Mouse (Mus musculus): ENCODE measurements at regions not wholly inside any gene's neighbourhood (a gene's known extent, or its start where the extent isn't known, plus 50 kb on each side); places are given as distances from the start of the nearest gene placed in this dataset.

DNA sequence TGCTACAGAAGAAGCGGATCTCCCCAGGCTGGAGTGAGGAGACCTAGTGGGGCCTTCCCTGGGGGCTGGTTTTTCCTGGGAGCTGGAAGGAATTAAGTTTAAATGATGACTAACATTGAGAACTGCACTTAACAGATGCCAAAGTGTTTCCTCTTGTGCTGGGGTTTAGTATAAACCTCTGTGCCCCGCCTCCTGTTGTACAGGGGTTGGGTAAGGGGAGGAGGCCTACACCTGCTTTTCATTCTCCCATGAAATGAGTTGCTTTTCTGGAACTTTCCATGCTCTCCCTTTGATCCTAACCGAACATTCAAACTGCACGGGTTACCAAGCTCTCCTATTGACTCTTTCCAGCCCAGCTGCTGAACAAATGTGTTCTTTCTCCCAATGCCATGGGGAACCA is 167.7 kb downstream of the Uaca start:
- Histone ChIP-seq H3K4me3 (ENCODE audit: low read depth, low read length) (no peak overlapping the region), H3K9me3 (replicated peaks; ENCODE audit: control insufficient read depth, low read length) (no peaks in the 10 kb centered on the region), H3K36me3 (ENCODE audit: control insufficient read depth, insufficient read depth, low read length) (no peaks in the 10 kb centered on the region), H3K4me2 (ENCODE audit: low read length) (no peak overlapping the region), H3K27me3 (replicated peaks; ENCODE audit: control insufficient read depth, insufficient read depth, low read length) (no peaks in the 10 kb centered on the region), H3K4me1 (ENCODE audit: control insufficient read depth, insufficient read depth, low read length) (no peaks in the 10 kb centered on the region), H3K27ac (ENCODE audit: low read depth, low read length) (no peak overlapping the region), H3K9ac (ENCODE audit: low read length) (no peak overlapping the region)
- WGBS: 76% methylated on average over 4 of the region's 4 CpGs
- ATAC-seq: no peak
- DNase-seq (ENCODE audit: low spot score): no peak

DNA sequence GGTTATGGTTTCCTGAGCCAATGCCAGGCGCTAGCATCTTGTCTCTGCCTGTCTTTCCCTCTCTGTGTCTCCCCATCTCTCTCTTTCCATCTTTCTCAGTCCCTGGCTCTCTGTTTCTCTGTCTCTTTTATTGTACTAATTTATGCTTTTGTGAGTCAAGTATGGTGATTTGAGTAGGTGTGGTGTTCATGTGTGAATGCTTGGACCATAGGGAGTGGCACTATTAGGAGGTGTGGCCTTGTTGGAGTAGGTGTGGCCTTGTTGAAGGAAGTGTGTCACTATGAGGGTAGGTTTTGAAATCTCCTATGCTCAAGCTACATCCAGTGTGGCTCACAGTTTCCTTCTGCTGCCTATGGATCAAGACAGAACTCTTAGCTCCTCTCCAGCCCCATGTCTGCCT is 171.3 kb downstream of the Uaca start:
- WGBS: 100% methylated on average over 1 of the region's 1 CpGs
- H3K4me2 ChIP-seq (ENCODE audit: low read length): no peak overlapping the region
- no peak for DNase-seq (ENCODE audit: low spot score)

DNA sequence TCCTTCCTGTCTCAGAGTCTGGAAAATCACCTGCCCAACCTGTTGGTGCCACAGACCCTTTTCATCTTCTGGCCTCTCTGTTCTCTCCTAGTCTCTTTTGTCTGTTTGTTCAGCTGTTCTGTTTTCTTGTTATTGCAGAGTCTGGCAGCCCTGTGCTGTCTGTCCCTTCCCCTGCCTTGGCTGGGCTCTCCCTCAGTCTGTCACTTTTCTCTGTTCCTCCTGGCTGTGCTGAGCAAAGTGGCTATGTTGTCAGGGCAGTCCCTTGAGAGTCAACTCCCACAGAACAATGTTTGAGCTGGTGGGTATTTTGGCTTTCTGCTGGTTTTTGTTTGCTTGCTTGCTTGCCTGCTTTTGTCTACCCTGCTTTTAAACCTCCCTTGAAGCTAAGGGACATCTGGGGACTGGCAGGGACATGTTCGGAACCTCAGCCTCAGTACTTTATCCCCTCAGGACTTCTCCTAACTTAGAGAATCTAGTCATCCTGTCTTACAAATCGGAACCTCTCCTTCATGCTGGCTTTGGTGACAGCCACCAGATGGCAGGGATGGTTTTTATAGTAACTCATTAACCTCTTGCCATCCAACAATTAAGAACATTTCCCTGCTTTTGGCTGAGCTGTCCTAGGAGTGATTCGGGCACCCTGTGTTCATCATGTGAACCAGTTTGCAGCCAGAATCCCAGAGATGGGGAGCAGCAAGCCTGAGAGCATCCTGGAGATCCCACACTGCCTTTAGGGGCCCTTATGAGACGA is 174.1 kb downstream of the Uaca start:
- 50% methylated on average over 4 of the region's 4 CpGs for WGBS
- peak; percentile 62; the same call in 1 of the 2 replicates for ATAC-seq
- H3K9ac ChIP-seq (ENCODE audit: low read length): no peak overlapping the region
- DNase-seq (ENCODE audit: low spot score): peak; percentile 66
- H3K27ac ChIP-seq (ENCODE audit: low read depth, low read length): peak overlapping the region; percentile 45; the same call in 1 of the 2 replicates
- no peak overlapping the region for H3K4me3 ChIP-seq (ENCODE audit: low read depth, low read length)
- no peaks in the 10 kb centered on the region for H3K27me3 ChIP-seq (replicated peaks; ENCODE audit: control insufficient read depth, insufficient read depth, low read length)
- H3K4me1 ChIP-seq (ENCODE audit: control insufficient read depth, insufficient read depth, low read length): peaks cover 8% of the 10 kb centered on the region; the same call in 1 of the 2 replicates
- H3K36me3 ChIP-seq (ENCODE audit: control insufficient read depth, insufficient read depth, low read length): no peaks in the 10 kb centered on the region
- H3K4me2 ChIP-seq (ENCODE audit: low read length): no peak overlapping the region
- H3K9me3 ChIP-seq (replicated peaks; ENCODE audit: control insufficient read depth, low read length): no peaks in the 10 kb centered on the region

More for the DNA sequence above, 171.3 kb downstream of the Uaca start:
- Histone ChIP-seq H3K4me1 (ENCODE audit: control insufficient read depth, insufficient read depth, low read length) (0 out of 2 replicates have a peak, but pooled peaks cover 6% of the 10 kb centered on the region), H3K9ac (ENCODE audit: low read length) (no peak overlapping the region), H3K27me3 (replicated peaks; ENCODE audit: control insufficient read depth, insufficient read depth, low read length) (no peaks in the 10 kb centered on the region), H3K27ac (ENCODE audit: low read depth, low read length) (no peak overlapping the region), H3K36me3 (ENCODE audit: control insufficient read depth, insufficient read depth, low read length) (no peaks in the 10 kb centered on the region), H3K4me3 (ENCODE audit: low read depth, low read length) (no peak overlapping the region), H3K9me3 (replicated peaks; ENCODE audit: control insufficient read depth, low read length) (no peaks in the 10 kb centered on the region)
- ATAC-seq: no peak

- H3K27ac ChIP-seq (ENCODE audit: low read depth, low read length): no peak overlapping the region
- DNase-seq (ENCODE audit: low spot score): no peak
- H3K4me3 ChIP-seq (ENCODE audit: low read depth, low read length): no peak overlapping the region
- H3K27me3 ChIP-seq (replicated peaks; ENCODE audit: control insufficient read depth, insufficient read depth, low read length): no peaks in the 10 kb centered on the region
- H3K9ac ChIP-seq (ENCODE audit: low read length): no peak overlapping the region
- no peak for ATAC-seq
- WGBS: 77% methylated on average over 9 of the region's 9 CpGs
- no peaks in the 10 kb centered on the region for H3K36me3 ChIP-seq (ENCODE audit: control insufficient read depth, insufficient read depth, low read length)
- peaks cover 8% of the 10 kb centered on the region; the same call in 1 of the 2 replicates for H3K4me1 ChIP-seq (ENCODE audit: control insufficient read depth, insufficient read depth, low read length)
- no peak overlapping the region for H3K4me2 ChIP-seq (ENCODE audit: low read length)
- no peaks in the 10 kb centered on the region for H3K9me3 ChIP-seq (replicated peaks; ENCODE audit: control insufficient read depth, low read length)
These were observed 178.0 kb downstream of the Uaca start for GRCm38 (mm10) chr9:60972201-60972910.

GRCm38 (mm10) chr9:60974546-60974945 is 180.2 kb downstream of the Uaca start:
- no peak overlapping the region for H3K27ac ChIP-seq (ENCODE audit: low read depth, low read length)
- no peak overlapping the region for H3K4me2 ChIP-seq (ENCODE audit: low read length)
- H3K4me1 ChIP-seq (ENCODE audit: control insufficient read depth, insufficient read depth, low read length): peaks cover 3% of the 10 kb centered on the region; the same call in 1 of the 2 replicates
- H3K36me3 ChIP-seq (ENCODE audit: control insufficient read depth, insufficient read depth, low read length): no peaks in the 10 kb centered on the region
- DNase-seq (ENCODE audit: low spot score) (no peak), ATAC-seq (no peak)
- WGBS: 91% methylated on average over 1 of the region's 1 CpGs
- H3K27me3 ChIP-seq (replicated peaks; ENCODE audit: control insufficient read depth, insufficient read depth, low read length): no peaks in the 10 kb centered on the region
- H3K9ac ChIP-seq (ENCODE audit: low read length): no peak overlapping the region
- no peaks in the 10 kb centered on the region for H3K9me3 ChIP-seq (replicated peaks; ENCODE audit: control insufficient read depth, low read length)
- H3K4me3 ChIP-seq (ENCODE audit: low read depth, low read length): no peak overlapping the region

- Histone ChIP-seq H3K36me3 (ENCODE audit: control insufficient read depth, insufficient read depth, low read length) (no peaks in the 10 kb centered on the region), H3K4me1 (ENCODE audit: control insufficient read depth, insufficient read depth, low read length) (no peaks in the 10 kb centered on the region), H3K9ac (ENCODE audit: low read length) (no peak overlapping the region), H3K4me2 (ENCODE audit: low read length) (no peak overlapping the region), H3K27me3 (replicated peaks; ENCODE audit: control insufficient read depth, insufficient read depth, low read length) (no peaks in the 10 kb centered on the region), H3K9me3 (replicated peaks; ENCODE audit: control insufficient read depth, low read length) (no peaks in the 10 kb centered on the region), H3K4me3 (ENCODE audit: low read depth, low read length) (no peak overlapping the region), H3K27ac (ENCODE audit: low read depth, low read length) (no peak overlapping the region)
- WGBS: 60% methylated on average over 13 of the region's 13 CpGs
- no peak for ATAC-seq
- no peak for DNase-seq (ENCODE audit: low spot score)
These were observed 188.2 kb downstream of the Uaca start for GRCm38 (mm10) chr9:60982383-60983085.

DNA sequence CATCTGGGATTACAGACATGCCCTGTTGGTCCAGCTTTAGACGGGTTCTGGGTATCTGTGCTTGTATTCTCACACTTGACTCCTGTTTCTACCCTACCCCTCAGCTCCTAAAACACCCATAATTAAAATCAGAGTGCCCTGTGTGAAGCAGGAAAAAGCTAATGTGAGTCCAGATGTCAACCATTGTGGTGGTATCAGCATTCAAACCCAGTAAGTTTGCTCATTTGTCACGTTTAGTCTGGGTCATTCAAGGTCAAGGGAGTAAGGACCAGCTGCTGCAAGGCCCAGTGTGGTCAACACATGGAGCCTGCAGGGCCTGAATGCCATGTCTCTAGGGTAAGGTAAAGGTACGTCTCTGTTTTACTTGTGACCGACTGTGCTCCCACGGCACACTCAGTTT is 188.9 kb downstream of the Uaca start:
- ATAC-seq (no peak), DNase-seq (ENCODE audit: low spot score) (no peak)
- H3K9me3 ChIP-seq (replicated peaks; ENCODE audit: control insufficient read depth, low read length): no peaks in the 10 kb centered on the region
- H3K27me3 ChIP-seq (replicated peaks; ENCODE audit: control insufficient read depth, insufficient read depth, low read length): no peaks in the 10 kb centered on the region
- H3K4me2 ChIP-seq (ENCODE audit: low read length): no peak overlapping the region
- no peak overlapping the region for H3K27ac ChIP-seq (ENCODE audit: low read depth, low read length)
- H3K4me1 ChIP-seq (ENCODE audit: control insufficient read depth, insufficient read depth, low read length): no peaks in the 10 kb centered on the region
- 81% methylated on average over 5 of the region's 5 CpGs for WGBS
- no peak overlapping the region for H3K4me3 ChIP-seq (ENCODE audit: low read depth, low read length)
- H3K9ac ChIP-seq (ENCODE audit: low read length): no peak overlapping the region
- no peaks in the 10 kb centered on the region for H3K36me3 ChIP-seq (ENCODE audit: control insufficient read depth, insufficient read depth, low read length)

GRCm38 (mm10) chr9:60988113-60988512 is 193.8 kb downstream of the Uaca start:
- Histone ChIP-seq H3K36me3 (ENCODE audit: control insufficient read depth, insufficient read depth, low read length) (no peaks in the 10 kb centered on the region), H3K9me3 (replicated peaks; ENCODE audit: control insufficient read depth, low read length) (no peaks in the 10 kb centered on the region), H3K4me1 (ENCODE audit: control insufficient read depth, insufficient read depth, low read length) (no peaks in the 10 kb centered on the region), H3K4me3 (ENCODE audit: low read depth, low read length) (no peak overlapping the region), H3K4me2 (ENCODE audit: low read length) (no peak overlapping the region), H3K9ac (ENCODE audit: low read length) (no peak overlapping the region), H3K27ac (ENCODE audit: low read depth, low read length) (no peak overlapping the region), H3K27me3 (replicated peaks; ENCODE audit: control insufficient read depth, insufficient read depth, low read length) (no peaks in the 10 kb centered on the region)
- WGBS: 48% methylated on average over 4 of the region's 4 CpGs
- ATAC-seq: no peak
- DNase-seq (ENCODE audit: low spot score): no peak
